Mouse (Mus musculus): ENCODE results near the gene Ndufs5. TPM values are rescaled to one million over a fixed set of nuclear protein-coding genes. Genes with fewer than 3 reads are reported as not detected.

Gene Ndufs5
- total RNA-seq, 1 experiment from 2014 or later, result 317 TPM

Other genes starting within 250 kb of the Ndufs5 start
- 193 and 200 TPM in 2 replicates for gene Macf1, start 33.8 kb downstream of the Ndufs5 start, total RNA-seq (2021)
- gene Akirin1, start 32.1 kb upstream of the Ndufs5 start, total RNA-seq (2021), result 60.3 and 66.4 TPM in 2 replicates
- gene Rhbdl2, start 69.7 kb upstream of the Ndufs5 start, total RNA-seq (2021), result 1.7 and 2.0 TPM in 2 replicates
- gene 4933427I04Rik, start 141.5 kb upstream of the Ndufs5 start, total RNA-seq (2021), result not detected in 2 replicates
- gene Mycbp, start 186.6 kb upstream of the Ndufs5 start, total RNA-seq (2021), result 44.8 and 45.6 TPM in 2 replicates
- 80.1 and 83.2 TPM in 2 replicates for gene Rragc, start 199.2 kb upstream of the Ndufs5 start, total RNA-seq (2021)
- gene 4930535I16Rik, start 199.8 kb upstream of the Ndufs5 start, total RNA-seq (2021), result not detected in 2 replicates

Measured in adrenal gland, postnatal 14 days (tissue).